Mouse (Mus musculus) cerebellum, adult 2 months (tissue): ENCODE data around the gene Tmprss2. TPM values are rescaled to one million over a fixed set of nuclear protein-coding genes. Genes with fewer than 3 reads are reported as not detected.

Experiments used
- DNase-seq, 2 experiments: peaks; one replicate each; pipeline ENCODE4 v3.0.0; 2021
- H3K27ac ChIP-seq: fragments of 200-500 bp; 2 replicates; pipeline ENCODE4 v1.5.1; 2012; ENCODE audit warnings: low read length, control low read depth, inconsistent platforms; ENCODE audit not compliant: insufficient read depth
- H3K27me3 ChIP-seq: fragments of 200-500 bp; 2 replicates; pipeline ENCODE4 v1.6.1; 2012; ENCODE audit warnings: inconsistent platforms, mild to moderate bottlenecking, low read length, moderate library complexity; ENCODE audit not compliant: control insufficient read depth, insufficient read depth
- H3K4me1 ChIP-seq: fragments of 200-500 bp; 2 replicates; pipeline ENCODE4 v1.6.1; 2011; ENCODE audit warnings: low read length; ENCODE audit not compliant: control insufficient read depth, insufficient read depth
- H3K4me3 ChIP-seq: fragments of 200-500 bp; replicated peaks from 2 replicates; pipeline ENCODE3; 2011; ENCODE audit warnings: mild to moderate bottlenecking, low read depth, low read length, control low read depth; ENCODE audit not compliant: insufficient read depth
- CTCF ChIP-seq: fragments of 200-500 bp; IDR thresholded peaks from 2 replicates; pipeline ENCODE4 v1.5.1; 2011; ENCODE audit warnings: low read depth, mild to moderate bottlenecking, control low read depth, low read length, moderate library complexity, borderline replicate concordance; ENCODE audit not compliant: insufficient read depth
- POLR2A ChIP-seq: fragments of 200-500 bp; IDR thresholded peaks from 2 replicates; pipeline ENCODE4 v1.6.1; 2011; ENCODE audit warnings: low read length, control low read depth, borderline replicate concordance; ENCODE audit not compliant: insufficient read depth
- WGBS: fragments of 180-500 bp; shearing (Covaris S2); methylation state at CpG from one replicate; pipeline ENCODE4 v1.1.7; 2018; 5-methylcytosine and 5-hydroxymethylcytosine counted together
- polyA plus RNA-seq: library from polyadenylated mRNA; depleted of rRNA; stranded (reverse); fragments of >200 nt; gene quantifications from 2 replicates; pipeline ENCODE4 v1.2.3, GENCODE M21; 2012; rRNA removed

Tmprss2 gene
- polyA plus RNA-seq, result 0.32 and 0.34 TPM in 2 replicates

DNA sequence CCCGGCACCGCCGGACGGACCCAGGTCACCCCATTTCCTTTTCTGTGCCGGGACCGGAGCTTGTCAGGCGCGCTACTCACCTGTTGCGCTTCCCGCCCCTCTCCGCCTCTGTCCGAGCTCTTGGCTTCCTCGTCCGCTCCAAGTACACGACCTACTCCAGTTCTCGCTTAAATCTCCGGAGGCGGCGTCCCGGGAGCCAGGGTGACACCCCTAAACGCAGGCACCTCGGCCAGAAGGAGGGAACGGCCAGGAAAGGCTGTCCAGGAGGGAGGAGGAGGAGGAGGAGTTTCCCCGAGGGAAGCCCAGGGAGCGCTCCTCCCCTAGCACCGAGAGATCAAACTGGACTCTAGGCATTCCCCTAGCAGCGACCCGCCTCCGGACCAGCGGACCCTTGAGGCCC lies at the start of gene Tmprss2:
TSS of gene Tmprss2 (minus strand) at position 257 of the 400 bp plus-strand sequence.
- peaks cover 2% of the 10 kb centered on the region; the same call in 1 of the 2 replicates for H3K4me1 ChIP-seq
- under 1% methylated on average over 30 of the region's 30 CpGs for WGBS
- peak within 1 kb of the TSS; percentile 2 for H3K4me3 ChIP-seq
- no peak for TF ChIP-seq CTCF
- TF ChIP-seq POLR2A, result no peak
- DNase-seq, result peak in 1 of 2 experiments; percentile 6
- peaks cover 3% of the 10 kb centered on the region; the same call in 1 of the 2 replicates for H3K27me3 ChIP-seq
- H3K27ac ChIP-seq, result no peak within 1 kb of the TSS

DNA sequence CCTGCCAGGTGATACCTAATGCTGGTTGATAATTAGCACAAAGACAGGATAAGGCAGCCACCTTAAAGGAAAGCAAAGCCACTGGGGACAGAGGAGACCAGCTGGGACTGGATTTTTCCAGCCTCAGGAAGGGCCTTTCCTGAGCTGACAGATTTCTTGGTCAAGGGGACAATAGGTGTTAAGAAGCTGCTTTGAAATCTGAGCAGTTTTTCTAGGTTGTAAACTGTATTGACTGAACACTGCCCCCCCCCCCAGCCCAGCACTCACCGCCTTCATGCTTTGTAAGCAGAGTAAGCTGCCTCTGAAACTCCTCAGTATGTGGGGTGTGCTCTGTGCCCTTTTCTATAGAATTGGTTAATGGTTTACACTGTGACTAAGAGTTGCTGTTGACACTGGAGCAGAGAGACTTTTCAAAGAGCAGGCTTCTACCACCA lies 48.2 kb upstream of the Tmprss2 start:
- Histone ChIP-seq H3K4me1 (no peaks in the 10 kb centered on the region), H3K27ac (no peak overlapping the region), H3K4me3 (no peak overlapping the region), H3K27me3 (no peaks in the 10 kb centered on the region)
- WGBS, result 91% methylated on average over 1 of the region's 1 CpGs
- DNase-seq, result no peak
- TF ChIP-seq POLR2A (no peak), CTCF (no peak)

DNA sequence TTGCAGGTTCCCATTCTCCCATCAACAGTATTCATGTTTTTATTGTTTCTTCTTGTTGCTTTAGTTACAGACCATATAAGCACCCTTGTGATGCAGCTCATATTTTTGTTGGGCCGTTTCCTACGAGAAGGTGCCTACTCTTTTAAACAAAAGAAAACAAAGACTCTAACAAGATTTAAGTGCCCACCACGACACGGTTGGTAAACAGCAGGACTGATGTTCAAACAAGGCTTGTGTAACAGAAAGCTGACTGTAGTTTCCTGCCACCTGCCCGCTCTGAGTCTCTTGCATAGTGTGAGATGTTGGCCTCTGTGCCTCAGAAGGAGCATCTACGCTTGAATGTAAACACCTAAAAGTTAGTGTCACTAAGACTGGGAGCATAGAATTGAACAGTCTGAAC lies 47.5 kb upstream of the Tmprss2 start:
- Histone ChIP-seq H3K4me3 (no peak overlapping the region), H3K4me1 (no peaks in the 10 kb centered on the region), H3K27me3 (no peaks in the 10 kb centered on the region), H3K27ac (no peak overlapping the region)
- WGBS, result 74% methylated on average over 6 of the region's 6 CpGs
- no peak for TF ChIP-seq POLR2A
- no peak for TF ChIP-seq CTCF
- no peak for DNase-seq

DNA sequence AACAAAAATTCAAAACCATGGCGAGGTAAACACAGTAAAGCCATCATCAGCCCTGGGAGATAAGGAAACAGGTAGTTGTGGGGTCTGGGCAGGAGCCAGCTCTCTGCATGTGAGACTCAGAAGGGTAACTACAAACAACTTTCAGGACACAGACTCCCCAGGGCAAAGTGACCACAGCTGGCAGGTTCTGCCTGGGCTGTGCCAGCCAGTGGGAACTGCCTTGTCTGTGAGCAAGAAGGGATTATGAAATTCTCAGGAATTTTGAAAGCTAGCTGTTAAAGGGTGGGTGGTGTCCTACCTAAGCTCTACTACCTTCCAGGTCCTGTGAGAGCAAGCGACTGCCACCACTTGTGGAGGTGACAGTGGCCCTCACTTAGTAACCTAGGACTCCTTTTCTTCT lies 44.8 kb upstream of the Tmprss2 start:
- no peaks in the 10 kb centered on the region for H3K4me1 ChIP-seq
- DNase-seq, result no peak
- no peaks in the 10 kb centered on the region for H3K27me3 ChIP-seq
- WGBS, result 83% methylated on average over 2 of the region's 2 CpGs
- no peak overlapping the region for H3K4me3 ChIP-seq
- no peak overlapping the region for H3K27ac ChIP-seq
- TF ChIP-seq POLR2A (no peak), CTCF (no peak)

DNA sequence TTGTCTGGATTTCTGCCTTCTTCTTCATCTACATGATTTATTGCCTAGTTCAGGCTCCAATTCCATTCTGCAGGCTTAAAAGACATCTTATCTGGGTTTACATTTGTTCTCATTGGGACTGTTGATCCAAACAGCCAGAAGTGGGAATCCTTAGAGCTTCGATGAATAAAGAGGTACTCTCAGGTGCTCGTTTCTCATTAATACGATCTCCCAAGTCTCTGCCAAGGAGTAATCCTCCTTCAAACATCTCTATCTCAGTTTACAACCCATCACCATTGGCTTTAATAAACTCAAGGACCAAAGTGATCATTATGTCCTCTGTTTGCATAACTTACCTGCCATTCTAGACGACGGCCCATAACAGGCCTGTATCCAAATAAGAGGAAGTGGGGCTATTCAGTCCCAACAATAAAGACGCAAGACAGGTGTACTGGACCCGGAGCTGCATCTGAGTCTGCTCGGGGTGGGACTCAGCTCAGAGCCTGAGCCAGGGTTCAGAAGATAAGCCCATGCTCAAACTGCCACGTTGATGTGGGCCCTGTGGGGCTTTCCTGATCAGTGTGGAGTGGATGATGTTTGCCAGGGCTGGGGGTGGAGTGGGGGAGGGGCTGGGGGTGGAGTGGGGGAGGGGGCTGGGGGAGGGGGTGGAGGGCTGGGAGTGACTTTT lies 38.7 kb upstream of the Tmprss2 start:
- no peak overlapping the region for H3K4me3 ChIP-seq
- TF ChIP-seq CTCF (no peak), POLR2A (no peak)
- DNase-seq, result no peak
- WGBS, result 87% methylated on average over 9 of the region's 9 CpGs
- H3K4me1 ChIP-seq, result no peaks in the 10 kb centered on the region
- no peak overlapping the region for H3K27ac ChIP-seq
- H3K27me3 ChIP-seq, result no peaks in the 10 kb centered on the region

DNA sequence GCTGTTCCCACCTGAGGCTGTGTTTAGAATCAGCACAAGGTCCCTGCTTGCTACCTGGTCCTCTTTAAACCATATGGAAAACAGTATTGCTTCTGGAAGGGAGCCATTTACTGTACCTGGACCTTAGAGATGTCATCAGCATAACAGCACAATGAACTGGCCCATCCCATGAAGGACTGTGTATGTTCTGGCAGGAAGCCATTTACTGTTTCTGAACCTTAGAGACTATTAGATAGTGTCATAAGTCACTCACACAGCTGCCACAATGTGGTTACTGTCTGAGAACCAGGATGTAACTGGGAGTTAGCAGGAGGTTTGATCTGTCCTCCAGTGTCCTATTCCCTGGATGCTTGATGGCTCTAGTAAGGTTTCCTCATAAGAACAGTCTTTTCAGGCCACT lies 33.7 kb upstream of the Tmprss2 start:
- TF ChIP-seq POLR2A (no peak), CTCF (no peak)

DNA sequence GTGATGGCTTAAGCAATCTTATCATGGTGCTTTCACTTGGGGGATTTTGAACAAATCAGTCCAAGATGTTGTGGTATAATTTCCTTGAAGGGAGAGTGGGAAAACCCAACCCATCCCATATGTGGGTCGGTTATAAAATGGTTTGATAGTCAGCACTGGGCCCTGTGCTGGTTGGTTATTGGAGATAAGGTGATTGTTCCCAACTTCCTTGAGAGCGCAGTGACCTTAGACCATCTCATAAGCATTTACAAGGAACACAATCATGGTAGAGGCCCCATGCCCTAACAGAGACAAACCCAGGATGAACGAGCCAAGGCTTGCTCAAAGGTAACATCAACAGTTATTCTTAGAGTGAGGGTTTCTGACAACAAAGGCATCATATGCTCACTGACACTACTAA lies 28.6 kb upstream of the Tmprss2 start:
- Histone ChIP-seq H3K4me1 (no peaks in the 10 kb centered on the region), H3K4me3 (no peak overlapping the region), H3K27me3 (no peaks in the 10 kb centered on the region), H3K27ac (no peak overlapping the region)
- WGBS, result 92% methylated on average over 3 of the region's 3 CpGs
- no peak for DNase-seq
- TF ChIP-seq CTCF, result no peak
- TF ChIP-seq POLR2A, result no peak

More for the DNA sequence above, 33.7 kb upstream of the Tmprss2 start:
- Histone ChIP-seq H3K27ac (no peak overlapping the region), H3K4me3 (no peak overlapping the region), H3K27me3 (no peaks in the 10 kb centered on the region), H3K4me1 (no peaks in the 10 kb centered on the region)
- DNase-seq, result no peak

DNA sequence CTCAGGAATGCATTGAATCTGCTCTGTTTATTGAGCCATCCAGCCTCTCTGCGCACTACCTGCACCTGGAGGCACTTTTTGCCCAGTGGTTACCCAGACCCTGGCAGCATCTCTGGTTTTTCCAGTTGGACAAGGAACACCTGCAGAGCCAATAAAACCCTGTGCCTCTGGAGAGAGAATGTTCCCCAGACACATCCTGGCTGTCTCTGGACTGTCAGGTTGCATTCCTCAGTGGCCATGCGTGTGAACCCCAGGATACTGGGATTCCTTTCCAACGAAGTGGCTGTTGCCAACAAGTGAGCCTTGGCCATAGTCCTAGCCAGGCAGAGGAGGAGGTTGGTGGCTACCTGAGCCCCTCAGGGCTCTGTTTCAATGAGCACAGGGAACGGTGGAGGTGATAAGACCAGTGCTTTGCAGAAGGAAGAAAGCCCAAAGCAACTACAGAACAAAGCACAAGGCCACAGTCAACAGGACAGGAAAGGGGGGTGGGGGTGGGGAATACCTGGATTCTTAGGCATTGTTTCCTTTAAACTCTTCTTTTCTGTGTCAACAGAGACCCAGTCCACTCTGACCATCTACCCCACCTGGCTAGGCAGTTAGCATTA lies 22.0 kb upstream of the Tmprss2 start:
- Histone ChIP-seq H3K27ac (no peak overlapping the region), H3K4me1 (no peaks in the 10 kb centered on the region), H3K4me3 (no peak overlapping the region), H3K27me3 (no peaks in the 10 kb centered on the region)
- DNase-seq, result no peak
- TF ChIP-seq POLR2A (no peak), CTCF (no peak)
- 28% methylated on average over 4 of the region's 4 CpGs for WGBS
